Comparison of ENCODE assay signal across 8 mouse cellular contexts in the genomic region with DNA sequence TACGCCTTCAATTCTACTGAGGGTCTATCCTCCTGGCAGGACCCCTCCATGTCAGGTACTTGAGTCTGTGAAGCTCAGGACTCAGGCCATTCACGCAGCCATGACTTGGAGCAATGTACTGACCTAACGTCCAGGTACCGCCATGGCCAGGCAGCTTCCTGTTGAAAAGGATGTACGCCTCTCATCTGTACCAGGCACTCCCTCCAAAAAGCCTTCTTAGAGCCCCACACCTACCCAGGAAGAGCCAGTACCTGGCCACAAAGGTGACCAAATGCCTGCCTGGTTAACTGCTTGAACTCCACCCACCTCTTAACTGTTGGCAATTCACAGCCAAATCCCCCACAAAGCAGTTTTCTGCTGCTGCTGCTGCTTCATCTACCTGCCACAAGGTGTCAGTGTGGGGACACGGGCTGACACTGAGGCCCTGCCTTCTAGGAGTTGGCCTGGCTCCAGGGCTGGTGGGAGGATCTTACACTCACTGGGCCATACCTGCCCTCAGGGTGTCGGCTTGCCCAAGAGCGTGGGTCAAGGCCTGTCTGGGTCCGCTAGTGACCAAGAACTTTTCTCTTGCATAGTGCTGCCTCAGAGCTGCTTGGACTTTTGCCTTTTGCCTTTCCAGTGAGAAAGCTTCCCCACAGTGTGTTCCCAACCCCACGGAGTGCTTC. TPM values are rescaled to one million over a fixed set of nuclear protein-coding genes. Genes with fewer than 3 reads are reported as not detected.
DNase-seq lines count a peak whose midpoint lies in the region; ATAC-seq and TF ChIP-seq lines count a peak whose summit lies in the region.

No protein-coding gene starts in this region.

- no peaks in the 10 kb centered on the region for H3K36me3 ChIP-seq in intestine, postnatal 0 days (ENCODE audit: control insufficient read depth, insufficient read depth)
- H3K36me3 ChIP-seq in midbrain, embryonic 11.5 days (ENCODE audit: control insufficient read depth, insufficient read depth, low read length), result no peaks in the 10 kb centered on the region

- no peak overlapping the region for H3K4me2 ChIP-seq in intestine, postnatal 0 days (replicated peaks; ENCODE audit: low read depth)
- H3K4me2 ChIP-seq in midbrain, embryonic 11.5 days, result no peak overlapping the region

- peak; percentile 89 for ATAC-seq in granulocyte monocyte progenitor cell, adult 5-6 weeks (replicated peaks; ENCODE audit: poor library complexity, severe bottlenecking)
- ATAC-seq in intestine, postnatal 0 days, result peak; percentile 82
- ATAC-seq in midbrain, embryonic 11.5 days (ENCODE audit: low FRiP score), result peak; percentile 82

- H3K27ac ChIP-seq in intestine, postnatal 0 days (ENCODE audit: low read depth, low read length), result no peak overlapping the region
- no peak overlapping the region for H3K27ac ChIP-seq in midbrain, embryonic 11.5 days (ENCODE audit: low read depth, low read length)

- 37% methylated on average over 10 of the region's 10 CpGs for WGBS in intestine, postnatal 0 days
- 50% methylated on average over 10 of the region's 10 CpGs for WGBS in midbrain, embryonic 11.5 days

- no peaks in the 10 kb centered on the region for H3K27me3 ChIP-seq in intestine, postnatal 0 days (replicated peaks; ENCODE audit: control insufficient read depth, insufficient read depth, low read length)
- no peaks in the 10 kb centered on the region for H3K27me3 ChIP-seq in midbrain, embryonic 11.5 days (ENCODE audit: control insufficient read depth, insufficient read depth, low read length)

- H3K4me1 ChIP-seq in intestine, postnatal 0 days (replicated peaks; ENCODE audit: control insufficient read depth, insufficient read depth, low read length), result no peaks in the 10 kb centered on the region; the same call in 1 of the 2 replicates
- H3K4me1 ChIP-seq in midbrain, embryonic 11.5 days (ENCODE audit: control insufficient read depth, insufficient read depth, low read length), result no peaks in the 10 kb centered on the region

- no peak overlapping the region for H3K4me3 ChIP-seq in intestine, postnatal 0 days (ENCODE audit: low read depth, low read length)
- H3K4me3 ChIP-seq in midbrain, embryonic 11.5 days (ENCODE audit: low read depth, low read length), result no peak overlapping the region

- intact Hi-C loops in left cerebral cortex, postnatal 36 days (cut with DNase I), result loop anchor here (1.0 to 10.0 kb wide), 2 partner anchors 60 to 122 kb away; no protein-coding TSS in a partner anchor

- DNase-seq in adrenal gland, adult 8-10 months, result peak; percentile 70
- peak; percentile 59 for DNase-seq in embryo, embryonic 9.5 days (ENCODE audit: extremely low spot score)
- peak; percentile 57 to 70 for DNase-seq in left cerebral cortex, postnatal 36 days (ENCODE audit: low spot score in 2 of 2)
- DNase-seq in midbrain, embryonic 11.5 days (ENCODE audit: low spot score, missing footprints), result peak; percentile 92
- DNase-seq in skeletal muscle tissue, adult 2 months (ENCODE audit: low read depth, low spot score), result peak; percentile 82
- peak; percentile 83 for DNase-seq in yolk sac, embryonic 10.5 days (ENCODE audit: low spot score)

- H3K9ac ChIP-seq in intestine, postnatal 0 days (ENCODE audit: low read depth, low read length), result no peak overlapping the region
- no peak overlapping the region for H3K9ac ChIP-seq in midbrain, embryonic 11.5 days (ENCODE audit: low read length)

- no peaks in the 10 kb centered on the region for H3K9me3 ChIP-seq in intestine, postnatal 0 days (ENCODE audit: control insufficient read depth)
- no peaks in the 10 kb centered on the region for H3K9me3 ChIP-seq in midbrain, embryonic 11.5 days (ENCODE audit: control insufficient read depth, low read length)

- TF ChIP-seq CTCF in intestine, postnatal 0 days (IDR thresholded peaks at IDR 0.05; ENCODE audit: low read depth), result peak; percentile 100

RNA-seq across cellular contexts. Expression of gene Sctr, which starts 26.2 kb away (rescaled TPM):
- total RNA-seq in adrenal gland, adult 8-10 months (2022), result 10 to 100 TPM in 3 of 4 experiments, 1 to 10 TPM in 1; 9.9 to 17.6 (median 12.3) TPM
- not detected in 2 replicates for total RNA-seq in granulocyte monocyte progenitor cell, adult 5-6 weeks (2014; fragmentation: Nextera tagmentation)
- total RNA-seq in granulocyte monocyte progenitor cell, adult 5-6 weeks (2017), result not detected in 2 replicates
- 0.98 and 0.99 TPM in 2 replicates for polyA plus RNA-seq in intestine, postnatal 0 days (2015; fragmentation: Nextera tagmentation; extraction: Ambion mirVana)
- under 1 TPM; 0.35 to 0.43 TPM for total RNA-seq in left cerebral cortex, postnatal 36 days (2021)
- polyA plus RNA-seq in midbrain, embryonic 11.5 days (2014; fragmentation: Nextera tagmentation; extraction: Ambion mirVana), result 0.53 and 0.62 TPM in 2 replicates

RNA-seq across cellular contexts. Expression of gene Cfap221, which starts 35.9 kb away (rescaled TPM):
- total RNA-seq in adrenal gland, adult 8-10 months (2022), result under 1 TPM in 2 of 4 experiments, not detected in 2; 0.15 to 0.22 TPM
- total RNA-seq in granulocyte monocyte progenitor cell, adult 5-6 weeks (2014; fragmentation: Nextera tagmentation), result not detected in 2 replicates
- not detected in 2 replicates for total RNA-seq in granulocyte monocyte progenitor cell, adult 5-6 weeks (2017)
- polyA plus RNA-seq in intestine, postnatal 0 days (2015; fragmentation: Nextera tagmentation; extraction: Ambion mirVana), result 0.09 TPM in 1 of 2 replicates, not detected in the other
- 1 to 10 TPM in 1 of 2 experiments, under 1 TPM in 1; 0.20 to 1.0 TPM for total RNA-seq in left cerebral cortex, postnatal 36 days (2021)
- 0.08 TPM in 1 of 2 replicates, not detected in the other for polyA plus RNA-seq in midbrain, embryonic 11.5 days (2014; fragmentation: Nextera tagmentation; extraction: Ambion mirVana)

RNA-seq across cellular contexts. Expression of gene Tmem37, which starts 40.9 kb away (rescaled TPM):
- 10 to 100 TPM in 2 of 4 experiments, 1 to 10 TPM in 2; 8.7 to 21.2 (median 14.5) TPM for total RNA-seq in adrenal gland, adult 8-10 months (2022)
- 1.3 TPM in 1 of 2 replicates, not detected in the other for total RNA-seq in granulocyte monocyte progenitor cell, adult 5-6 weeks (2014; fragmentation: Nextera tagmentation)
- total RNA-seq in granulocyte monocyte progenitor cell, adult 5-6 weeks (2017), result 0.65 TPM in 1 of 2 replicates, not detected in the other
- polyA plus RNA-seq in intestine, postnatal 0 days (2015; fragmentation: Nextera tagmentation; extraction: Ambion mirVana), result 593 and 673 TPM in 2 replicates
- 1 to 10 TPM; 1.1 TPM for total RNA-seq in left cerebral cortex, postnatal 36 days (2021)
- polyA plus RNA-seq in midbrain, embryonic 11.5 days (2014; fragmentation: Nextera tagmentation; extraction: Ambion mirVana), result 6.8 and 7.3 TPM in 2 replicates

Comparison
In these comparisons a context has a peak if more than half of its experiments do, and no peak if none do; other contexts are left out.
1. RNA of gene Sctr, which starts 26.2 kb away (total RNA-seq): 9.9 to 17.6 TPM in adrenal gland, adult 8-10 months; 0.35 to 0.43 TPM in left cerebral cortex, postnatal 36 days and not detected in granulocyte monocyte progenitor cell, adult 5-6 weeks; every median in the first group is over 4 times any median in the second.
2. RNA of gene Tmem37, which starts 40.9 kb away (total RNA-seq): 8.7 to 21.2 TPM in adrenal gland, adult 8-10 months; 0.65 to 1.3 TPM in granulocyte monocyte progenitor cell, adult 5-6 weeks and 1.1 TPM in left cerebral cortex, postnatal 36 days; every median in the first group is over 4 times any median in the second.
3. Peak in every context shown above with its lines, with median percentiles within 50 percentile points of each other: DNase-seq and ATAC-seq.